Mouse (Mus musculus) forebrain, postnatal 0 days (tissue): ENCODE data around the gene Zfp618. TPM values are rescaled to one million over a fixed set of nuclear protein-coding genes. Genes with fewer than 3 reads are reported as not detected.

Source experiments
- ATAC-seq: fragments of 200-750 bp; cut with Nextera tagmentation; 2 replicates; pipeline ENCODE4 v1.8.0; 2017; ENCODE audit warnings: mild to moderate bottlenecking, moderate library complexity
- DNase-seq: peaks from one replicate; pipeline ENCODE4 v3.0.0-alpha.2; 2015
- H3K27ac ChIP-seq: fragments of 300-500 bp; sonication (generic); 2 replicates; pipeline ENCODE4 v1.5.1; 2014; ENCODE audit warnings: low read depth, mild to moderate bottlenecking, antibody characterized with exemption, low read length, moderate library complexity, mixed read lengths
- H3K27me3 ChIP-seq: fragments of 300-500 bp; sonication (generic); 2 replicates; pipeline ENCODE4 v1.6.1; 2014; ENCODE audit warnings: mild to moderate bottlenecking, low read length, mixed read lengths; ENCODE audit not compliant: insufficient read depth
- H3K36me3 ChIP-seq: fragments of 300-500 bp; sonication (generic); 2 replicates; pipeline ENCODE4 v1.6.1; 2014; ENCODE audit warnings: mild to moderate bottlenecking, moderate library complexity; ENCODE audit not compliant: insufficient read depth
- H3K4me1 ChIP-seq: fragments of 300-500 bp; sonication (generic); 2 replicates; pipeline ENCODE4 v1.6.1; 2014; ENCODE audit warnings: antibody characterized with exemption; ENCODE audit not compliant: insufficient read depth
- H3K4me2 ChIP-seq: fragments of 300-500 bp; sonication (generic); 2 replicates; pipeline ENCODE4 v1.6.1; 2014; ENCODE audit warnings: low read depth, mild to moderate bottlenecking, moderate library complexity
- H3K4me3 ChIP-seq: fragments of 300-500 bp; sonication (generic); 2 replicates; pipeline ENCODE4 v1.5.1; 2014; ENCODE audit warnings: low read depth, low read length, mixed read lengths
- H3K9ac ChIP-seq: fragments of 300-500 bp; sonication (generic); 2 replicates; pipeline ENCODE4 v1.6.1; 2014; ENCODE audit warnings: mild to moderate bottlenecking
- H3K9me3 ChIP-seq: fragments of 300-500 bp; sonication (generic); 2 replicates; pipeline ENCODE4 v1.6.1; 2016; ENCODE audit warnings: low read length
- CTCF ChIP-seq: sonication (generic); IDR thresholded peaks from 2 replicates; pipeline ENCODE4 v1.5.1; 2016; ENCODE audit warnings: antibody characterized with exemption, control low read depth, low read depth
- WGBS: fragments of 180-500 bp; shearing (Covaris S2); extraction: QIAGEN DNeasy Blood & Tissue Kit; methylation state at CpG from one replicate; pipeline ENCODE4 v1.1.7; 2014; 5-methylcytosine and 5-hydroxymethylcytosine counted together
- polyA plus RNA-seq: library from polyadenylated mRNA; unstranded; fragments of >200 nt; fragmentation: Nextera tagmentation; extraction: Ambion mirVana; gene quantifications from 2 replicates; pipeline ENCODE4 v1.2.1, GENCODE M21; 2015
- total RNA-seq: library from RNA; depleted of rRNA; stranded (reverse); fragments of >200 nt; gene quantifications from 2 replicates; pipeline ENCODE4 v1.2.3, GENCODE M21; 2014

Zfp618 gene
- total and polyA plus RNA-seq, 2 experiments from 2014 or later = 11.1 to 21.9 TPM

- H3K9me3 ChIP-seq = no peaks in the 10 kb centered on the region
- DNase-seq (peak; percentile 92), ATAC-seq (peak; percentile 94)
- H3K4me3 ChIP-seq = no peak overlapping the region
- H3K27me3 ChIP-seq = no peaks in the 10 kb centered on the region
- peaks cover 13% of the 10 kb centered on the region for H3K36me3 ChIP-seq
- no peak overlapping the region for H3K4me2 ChIP-seq
- no peak overlapping the region for H3K9ac ChIP-seq
- peak; percentile 99 for TF ChIP-seq CTCF
- no peak overlapping the region for H3K27ac ChIP-seq
- WGBS = 92% methylated on average over 5 of the region's 5 CpGs
- no peaks in the 10 kb centered on the region for H3K4me1 ChIP-seq
Measured at GRCm38 (mm10) chr4:63118639-63119437, 153.5 kb downstream of the Zfp618 start.

GRCm38 (mm10) chr4:63124861-63125466, 159.6 kb downstream of the Zfp618 start:
- Histone ChIP-seq H3K4me1 (no peaks in the 10 kb centered on the region), H3K4me2 (no peak overlapping the region), H3K27ac (no peak overlapping the region), H3K36me3 (peaks cover 13% of the 10 kb centered on the region), H3K27me3 (no peaks in the 10 kb centered on the region), H3K9ac (no peak overlapping the region), H3K4me3 (no peak overlapping the region), H3K9me3 (no peaks in the 10 kb centered on the region)
- WGBS = 25% methylated on average over 8 of the region's 8 CpGs
- ATAC-seq (peak; percentile 38), DNase-seq (no peak)
- TF ChIP-seq CTCF = no peak

- no peak overlapping the region for H3K4me2 ChIP-seq
- 90% methylated on average over 5 of the region's 5 CpGs for WGBS
- no peaks in the 10 kb centered on the region for H3K9me3 ChIP-seq
- no peaks in the 10 kb centered on the region for H3K27me3 ChIP-seq
- ATAC-seq (no peak), DNase-seq (no peak)
- no peaks in the 10 kb centered on the region for H3K4me1 ChIP-seq
- H3K9ac ChIP-seq = no peak overlapping the region
- peaks cover 21% of the 10 kb centered on the region for H3K36me3 ChIP-seq
- H3K27ac ChIP-seq = no peak overlapping the region
- TF ChIP-seq CTCF = no peak
- no peak overlapping the region for H3K4me3 ChIP-seq
Measured at GRCm38 (mm10) chr4:63129891-63130624, 164.7 kb downstream of the Zfp618 start.

- Histone ChIP-seq H3K27ac (no peak overlapping the region), H3K27me3 (no peaks in the 10 kb centered on the region), H3K9me3 (no peaks in the 10 kb centered on the region), H3K4me3 (no peak overlapping the region), H3K4me1 (no peaks in the 10 kb centered on the region), H3K4me2 (no peak overlapping the region), H3K9ac (no peak overlapping the region), H3K36me3 (no peaks in the 10 kb centered on the region)
- WGBS = 95% methylated on average over 6 of the region's 6 CpGs
- DNase-seq (no peak), ATAC-seq (no peak)
- TF ChIP-seq CTCF = 0 out of 2 replicates have a peak, but pooled peaks have one; percentile 12
Measured at GRCm38 (mm10) chr4:63147268-63147667, 181.9 kb downstream of the Zfp618 start.

- Histone ChIP-seq H3K4me2 (no peak overlapping the region), H3K4me1 (no peaks in the 10 kb centered on the region), H3K27ac (no peak overlapping the region), H3K9ac (no peak overlapping the region), H3K27me3 (no peaks in the 10 kb centered on the region), H3K4me3 (no peak overlapping the region), H3K9me3 (no peaks in the 10 kb centered on the region), H3K36me3 (no peaks in the 10 kb centered on the region)
- ATAC-seq (peak; percentile 38; the same call in 1 of the 2 replicates), DNase-seq (peak; percentile 3)
- WGBS = 79% methylated on average over 6 of the region's 6 CpGs
- TF ChIP-seq CTCF = no peak
Measured at GRCm38 (mm10) chr4:63151127-63151526, 185.8 kb downstream of the Zfp618 start.

GRCm38 (mm10) chr4:63154028-63154427, 188.7 kb downstream of the Zfp618 start:
- Histone ChIP-seq H3K4me1 (no peaks in the 10 kb centered on the region), H3K4me3 (no peak overlapping the region), H3K27ac (no peak overlapping the region), H3K9me3 (no peaks in the 10 kb centered on the region), H3K36me3 (no peaks in the 10 kb centered on the region), H3K9ac (no peak overlapping the region), H3K27me3 (no peaks in the 10 kb centered on the region), H3K4me2 (no peak overlapping the region)
- no peak for TF ChIP-seq CTCF
- DNase-seq = no peak
- no peak for ATAC-seq
- 66% methylated on average over 4 of the region's 4 CpGs for WGBS
